Mouse (Mus musculus) ES-Bruce4 (cell line): Measurements from ENCODE around the gene Apold1.

Experiments
- CTCF ChIP-seq: IDR thresholded peaks from one replicate; pipeline ENCODE4 v1.8.1; 2011; ENCODE audit warnings: low read depth, low read length
- EP300 ChIP-seq: IDR thresholded peaks from 2 replicates; pipeline ENCODE4 v1.6.1; 2011; ENCODE audit warnings: low read depth, low read length; ENCODE audit not compliant: insufficient read depth
- POLR2A ChIP-seq: IDR thresholded peaks from one replicate; pipeline ENCODE4 v1.8.1; 2011; ENCODE audit warnings: low read length; ENCODE audit not compliant: insufficient read depth

DNA sequence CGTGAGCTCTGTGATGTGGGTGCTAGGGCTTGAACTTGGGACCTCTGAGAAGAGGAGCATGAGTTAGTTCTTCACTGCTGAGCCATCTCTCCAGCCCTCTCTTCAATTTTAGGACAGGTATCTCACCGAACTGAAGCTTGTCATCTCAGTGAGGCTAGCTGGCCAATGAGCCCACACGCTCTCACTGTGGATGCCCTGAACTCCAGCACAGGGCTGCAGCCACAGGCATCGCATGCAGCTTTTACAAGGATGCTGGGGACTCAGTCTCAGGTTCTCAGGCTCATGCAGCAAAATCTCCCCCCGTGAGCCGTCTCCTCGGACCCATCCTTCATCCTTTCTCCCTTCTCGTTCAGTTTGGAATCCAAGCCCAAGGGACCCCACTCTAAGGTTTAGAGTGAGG is 16.6 kb downstream of the Apold1 start:
- no peak for TF ChIP-seq CTCF
- no peak for TF ChIP-seq POLR2A
- TF ChIP-seq EP300: no peak
